Mouse (Mus musculus) cerebellum, adult (tissue): ENCODE data around the gene Cdhr2.
A peak's percentile ranks its signal among the peaks of the same experiment; 100 is the strongest.

Experiments used
- ATAC-seq: cut with Nextera tagmentation; 2 replicates; pipeline ENCODE4 v1.9.2; 2017; ENCODE audit warnings: mild to moderate bottlenecking, moderate library complexity, mixed read lengths; ENCODE audit not compliant: insufficient number of reproducible peaks, low FRiP score, low TSS enrichment

Cdhr2 gene

DNA sequence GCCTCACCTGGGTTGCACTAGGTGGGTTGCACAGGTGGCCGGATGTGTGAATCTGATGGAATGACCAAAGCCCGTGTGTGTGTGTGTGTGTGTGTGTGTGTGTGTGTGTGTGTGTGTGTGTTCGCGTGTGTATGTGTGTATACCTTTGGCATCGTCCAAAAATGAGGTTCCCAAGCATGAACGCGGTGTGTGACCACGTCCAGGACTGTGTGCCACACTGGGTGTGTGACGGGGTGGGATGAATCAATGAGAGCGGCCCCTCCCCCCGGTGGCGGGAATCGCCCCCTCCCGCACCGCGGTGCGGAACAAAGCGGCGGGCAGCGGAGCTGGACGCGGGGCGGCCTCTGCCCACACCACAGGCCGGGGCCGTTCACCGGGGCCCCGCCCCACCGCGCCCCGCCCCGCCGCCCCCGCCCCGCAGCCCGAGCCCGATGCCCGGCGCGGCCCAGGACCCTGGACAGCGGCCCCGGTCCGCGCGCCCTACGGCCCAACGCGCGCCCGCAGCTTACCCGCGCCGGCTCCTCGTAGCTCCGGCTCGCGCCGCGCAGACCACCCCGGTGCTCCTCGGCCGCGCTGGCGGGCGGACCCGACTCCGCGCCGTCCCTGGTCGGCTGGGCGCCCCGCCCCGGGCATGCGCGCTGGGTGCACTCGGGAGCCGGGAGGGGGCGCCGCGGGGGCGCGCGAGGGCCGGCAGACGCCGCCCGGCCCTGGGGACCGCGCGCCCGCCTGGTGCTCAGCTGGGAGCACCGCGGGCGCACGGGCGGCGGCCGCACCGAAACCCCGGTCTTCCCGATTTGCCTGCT, 48.0 kb downstream of the Cdhr2 start:
- peak; percentile 33; the same call in 1 of the 2 replicates for ATAC-seq

DNA sequence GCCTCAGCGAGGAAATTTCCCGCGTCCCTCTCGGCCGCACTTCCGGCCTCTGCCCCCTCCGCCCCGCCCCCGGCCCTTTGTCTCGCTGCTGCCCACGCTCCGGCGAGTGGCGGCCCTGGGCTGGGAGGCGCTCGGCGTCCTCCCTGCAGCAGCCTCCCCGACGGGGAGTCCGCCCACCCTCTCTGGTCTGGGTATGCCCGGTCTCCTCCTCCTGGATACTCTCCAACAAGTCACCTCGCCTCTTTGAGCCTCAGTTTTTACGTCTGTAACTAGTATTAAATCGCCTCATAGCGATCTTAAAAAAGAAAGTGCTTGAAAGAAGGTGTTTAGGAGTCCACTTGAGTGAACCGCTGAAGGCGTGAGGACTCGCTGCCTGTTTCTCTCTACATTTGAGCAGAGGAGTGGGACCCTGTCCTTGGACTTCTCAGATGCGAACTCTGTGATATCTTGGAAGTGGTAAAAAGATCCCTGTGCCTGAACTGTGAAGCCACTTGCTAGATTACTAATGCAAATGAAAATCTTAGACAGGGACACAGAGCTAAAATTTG, 48.7 kb downstream of the Cdhr2 start, which contains the start of gene Gprin1:
Gene Gprin1, minus strand, starts transcription at position 11 of the 548 bp plus-strand sequence.
- ATAC-seq, result peak; percentile 22; the same call in 1 of the 2 replicates

DNA sequence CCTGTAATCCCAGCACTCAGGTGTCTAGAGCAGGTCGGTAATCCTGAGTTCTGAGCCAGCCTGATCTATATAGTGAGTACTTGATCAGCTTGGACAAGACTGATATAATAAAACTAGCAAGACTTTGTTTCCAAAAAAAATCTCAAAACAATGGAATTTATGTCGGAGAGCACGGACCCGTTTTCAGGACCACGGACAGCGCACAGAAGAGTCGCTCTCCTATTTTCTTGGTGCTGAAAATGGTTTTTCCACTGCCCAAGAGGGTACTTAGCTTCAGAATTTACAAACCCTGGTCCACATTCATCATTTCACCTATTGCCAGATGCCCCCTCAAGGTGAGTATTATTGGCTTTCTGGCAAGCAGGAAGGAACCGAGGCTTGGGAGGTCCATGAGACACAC, 49.4 kb downstream of the Cdhr2 start:
- ATAC-seq, result no peak

DNA sequence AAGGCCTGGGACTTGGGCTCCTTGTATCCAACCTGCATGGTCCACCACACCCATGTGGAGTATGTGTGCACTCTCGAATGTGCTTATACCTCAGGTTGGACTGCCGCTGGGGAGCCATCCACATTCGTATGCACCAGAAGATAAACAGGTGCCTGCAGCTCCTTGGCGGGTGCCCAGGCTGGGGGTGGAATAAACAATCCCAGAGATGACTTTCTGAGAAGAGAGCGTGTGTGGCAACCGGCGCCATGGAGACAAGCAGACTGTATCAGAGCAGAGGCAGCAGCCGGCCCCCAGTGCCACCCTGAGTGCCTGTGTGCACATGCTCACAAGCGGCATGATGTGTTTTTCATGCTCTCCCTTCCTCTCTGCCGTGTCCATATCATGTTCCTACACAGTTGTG, 51.4 kb downstream of the Cdhr2 start:
- no peak for ATAC-seq

DNA sequence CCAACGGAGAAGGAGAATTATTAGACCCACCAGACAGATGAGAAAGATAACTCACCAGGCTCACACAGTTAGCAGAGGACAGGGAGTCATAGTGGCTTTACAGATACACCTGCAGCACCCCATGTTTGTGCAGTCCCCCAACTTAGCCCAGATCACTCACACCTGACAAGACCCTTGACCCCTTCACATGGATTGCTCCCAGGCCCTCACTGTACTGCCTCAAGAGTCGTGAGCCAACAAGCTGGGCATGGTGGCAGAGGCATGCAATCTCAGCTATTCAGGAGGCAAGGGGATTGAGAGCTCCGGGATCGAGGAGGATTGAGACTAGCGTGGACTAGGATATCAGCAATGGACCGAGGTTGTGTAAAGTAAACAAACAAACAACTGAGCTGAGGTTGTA, 52.5 kb downstream of the Cdhr2 start:
- ATAC-seq, result no peak

DNA sequence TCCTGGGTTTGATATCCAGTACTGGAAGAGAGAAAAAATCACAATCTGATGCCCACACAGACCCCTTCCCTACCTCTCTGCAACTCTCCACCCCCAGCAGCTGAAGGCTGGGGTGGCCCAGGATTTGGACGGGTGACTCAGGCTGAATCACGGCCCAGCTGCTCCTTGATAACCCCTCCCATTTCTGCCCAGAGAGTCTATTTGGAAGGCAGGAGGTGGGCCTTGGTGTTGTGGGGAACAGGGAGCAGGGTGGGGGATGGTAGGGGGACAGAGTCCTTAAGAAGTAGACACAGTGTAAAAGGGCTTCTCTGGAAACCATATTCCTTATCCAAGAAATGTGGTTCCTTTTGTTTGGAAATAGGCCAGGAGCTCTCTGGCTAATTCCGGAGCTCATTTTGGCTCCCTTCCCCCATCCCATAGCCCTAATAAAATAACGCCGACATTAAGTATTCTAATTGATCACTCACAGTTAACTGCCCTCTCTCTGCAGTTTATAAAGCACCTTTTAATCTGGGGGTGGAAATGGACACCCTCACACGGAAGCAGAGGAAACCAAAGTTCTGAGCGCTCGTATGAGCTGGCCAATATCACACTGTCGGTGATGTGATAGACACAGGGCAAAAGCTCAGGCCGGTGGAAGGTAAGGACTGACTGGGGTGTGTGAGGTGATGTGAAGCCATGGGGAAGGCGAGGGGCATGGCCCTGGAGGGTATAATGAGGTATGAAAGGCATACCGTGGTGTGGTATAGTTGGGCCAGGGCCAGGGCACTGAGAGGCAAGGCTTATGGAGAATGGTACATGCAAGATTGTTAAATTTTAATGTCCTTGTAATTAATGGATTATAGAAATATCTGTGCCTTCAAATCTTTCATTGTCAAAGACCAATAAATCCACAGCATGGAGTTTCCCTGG, 53.2 kb downstream of the Cdhr2 start:
- ATAC-seq, result no peak

DNA sequence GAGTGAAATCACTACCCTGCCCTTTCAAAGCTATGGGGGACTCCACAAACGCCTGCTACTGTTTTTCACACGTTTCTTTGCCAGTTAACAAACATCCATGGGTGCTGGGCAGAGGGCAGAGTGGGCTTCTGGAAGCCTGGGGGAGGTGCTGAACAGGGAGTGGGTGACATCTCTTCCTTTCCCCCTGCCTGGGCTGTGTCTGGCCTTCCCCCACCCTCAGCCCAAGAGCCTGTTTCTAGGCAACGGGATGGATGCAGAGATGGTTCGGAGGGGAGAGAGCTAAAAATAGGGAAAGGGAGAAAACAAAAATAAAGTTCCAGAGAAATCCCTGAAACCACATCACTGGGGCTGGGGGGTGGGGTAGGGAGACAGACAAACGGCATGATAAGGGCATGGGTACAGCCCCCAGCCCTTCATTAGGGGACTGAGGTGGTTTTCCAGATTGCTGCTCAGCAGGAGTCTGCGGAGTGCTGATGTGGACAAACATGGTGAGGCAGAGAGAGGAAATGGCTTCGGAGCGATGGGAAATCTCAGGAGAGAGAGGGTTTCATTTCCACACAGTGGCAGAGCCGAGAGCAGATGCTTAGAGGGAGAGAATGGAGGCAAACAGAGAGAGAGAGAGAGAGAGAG, 54.1 kb downstream of the Cdhr2 start:
- no peak for ATAC-seq

DNA sequence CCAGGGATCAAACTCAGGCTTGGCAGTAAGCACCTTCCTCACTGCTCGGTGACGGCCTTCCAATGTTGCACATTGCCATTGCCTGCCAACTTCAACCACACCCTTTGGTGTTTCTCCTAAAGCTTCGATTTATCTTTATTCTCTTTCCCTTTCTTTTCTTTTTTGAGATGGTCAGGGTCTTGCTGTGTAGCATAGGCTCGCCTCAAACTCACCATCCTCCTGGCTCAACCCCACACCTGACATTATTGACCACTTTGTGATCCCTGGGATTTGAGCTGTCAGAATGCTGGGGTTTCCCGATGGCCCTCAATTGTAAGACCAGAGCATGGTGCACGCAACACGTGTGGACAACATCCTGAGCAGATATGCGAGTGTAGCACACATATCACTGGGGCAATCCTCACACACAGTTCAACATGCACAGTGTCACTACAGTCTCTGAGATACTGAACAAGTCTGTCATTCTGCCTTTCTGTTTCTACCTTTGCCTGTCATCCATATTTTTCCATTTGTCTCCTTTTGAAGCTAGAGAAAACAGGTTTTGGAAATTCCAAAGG, 55.0 kb downstream of the Cdhr2 start:
- ATAC-seq, result no peak

DNA sequence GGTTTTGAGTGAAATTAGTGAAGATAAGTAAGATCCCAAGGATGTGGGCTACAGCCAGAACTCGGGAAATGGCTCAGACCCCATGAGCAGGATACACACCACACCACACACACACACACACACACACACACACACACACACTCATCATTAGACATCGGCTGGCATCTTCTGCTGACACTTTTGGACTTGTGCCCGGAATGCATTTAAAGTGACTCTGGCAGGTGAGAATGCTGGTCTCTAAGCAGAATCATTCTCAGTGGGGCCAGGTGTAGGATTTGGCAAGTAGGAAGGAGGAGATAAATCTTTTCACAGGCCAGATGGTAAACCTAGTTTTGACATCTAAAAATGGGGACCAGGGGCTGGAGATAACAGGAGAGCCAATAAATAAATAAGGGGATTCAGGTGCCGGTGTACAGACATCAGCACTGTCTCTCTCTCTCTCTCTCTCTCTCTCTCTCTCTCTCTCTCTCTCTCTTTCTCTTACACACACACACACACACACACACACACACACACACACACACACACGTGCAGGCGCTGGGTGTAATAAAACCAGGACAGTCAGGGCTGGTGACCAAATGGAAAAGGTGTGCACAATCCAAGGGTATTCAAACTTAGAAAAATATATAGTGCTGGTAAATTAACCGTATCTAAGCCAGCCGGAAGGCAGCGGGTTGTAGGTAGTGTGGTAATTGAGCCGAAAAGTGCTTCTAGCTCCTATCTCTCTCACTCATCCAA, 56.0 kb downstream of the Cdhr2 start:
- no peak for ATAC-seq

DNA sequence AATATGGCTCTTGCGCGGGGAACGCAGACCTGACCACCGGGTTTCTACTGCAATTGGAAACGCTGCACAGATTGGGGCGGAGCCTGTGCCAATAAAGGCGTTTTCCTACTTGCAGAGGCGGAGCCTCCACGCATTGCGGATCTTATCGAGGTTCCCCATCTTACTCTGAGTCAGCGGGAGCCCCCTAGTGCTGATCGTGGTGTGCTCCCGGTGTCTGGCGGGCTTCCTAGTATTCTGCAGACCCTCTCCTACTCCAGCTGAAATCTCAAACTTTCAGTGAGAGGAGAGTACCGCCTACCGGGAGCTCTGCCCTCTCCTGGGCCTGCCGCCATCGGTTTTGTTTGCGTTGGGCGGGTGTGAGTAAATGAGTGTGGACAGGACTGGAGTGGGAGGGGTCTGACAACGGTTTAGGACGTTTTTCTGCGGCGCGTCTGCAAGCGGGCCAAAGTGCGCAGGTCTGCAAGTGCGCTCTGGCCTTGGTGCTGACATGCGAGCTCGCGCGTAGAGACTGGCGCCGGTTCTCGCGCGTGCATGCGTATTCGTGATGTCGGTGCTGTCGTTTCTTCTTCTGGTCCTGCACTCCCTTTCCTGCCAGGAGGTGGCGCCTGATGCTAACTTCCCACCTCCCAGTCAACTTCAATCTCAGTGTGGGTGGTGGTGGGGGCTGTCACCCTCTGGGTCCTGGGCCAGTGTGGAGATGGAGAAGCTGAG, 56.9 kb downstream of the Cdhr2 start:
- peak; percentile 79 for ATAC-seq

DNA sequence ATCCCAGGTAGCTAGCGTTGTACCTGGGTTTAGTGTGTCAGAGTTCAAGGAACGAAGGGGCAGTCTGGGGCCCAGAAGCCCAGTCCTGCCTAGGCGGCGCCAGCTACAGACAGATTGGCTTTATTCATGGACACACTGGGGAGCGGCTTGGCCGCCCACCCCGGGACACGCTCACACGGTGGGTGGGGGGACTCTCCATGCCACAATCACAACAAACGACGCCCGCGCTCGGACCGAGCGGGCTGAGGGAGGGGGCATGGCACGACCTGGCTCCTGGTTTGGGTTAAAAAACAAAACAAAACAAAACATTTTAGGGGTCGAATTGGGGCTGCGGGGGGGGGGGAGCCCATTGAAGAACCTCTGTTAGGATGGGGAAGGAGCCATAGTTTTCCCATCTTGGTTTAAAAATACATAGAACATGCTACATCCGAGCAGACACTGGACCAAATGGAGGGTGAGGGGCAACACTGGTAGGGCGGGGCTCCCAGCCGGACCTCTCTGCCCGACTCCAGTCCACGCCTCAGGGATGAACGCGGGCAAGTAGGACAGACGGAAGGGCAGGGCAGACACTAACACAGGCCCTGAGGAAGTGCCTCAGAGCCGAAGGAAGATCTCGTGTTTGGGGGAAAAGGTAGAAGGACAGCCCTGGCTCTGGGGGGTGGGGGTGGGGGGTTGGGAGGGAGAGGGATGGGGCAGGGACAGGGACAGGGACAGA, 57.7 kb downstream of the Cdhr2 start:
- ATAC-seq, result no peak

DNA sequence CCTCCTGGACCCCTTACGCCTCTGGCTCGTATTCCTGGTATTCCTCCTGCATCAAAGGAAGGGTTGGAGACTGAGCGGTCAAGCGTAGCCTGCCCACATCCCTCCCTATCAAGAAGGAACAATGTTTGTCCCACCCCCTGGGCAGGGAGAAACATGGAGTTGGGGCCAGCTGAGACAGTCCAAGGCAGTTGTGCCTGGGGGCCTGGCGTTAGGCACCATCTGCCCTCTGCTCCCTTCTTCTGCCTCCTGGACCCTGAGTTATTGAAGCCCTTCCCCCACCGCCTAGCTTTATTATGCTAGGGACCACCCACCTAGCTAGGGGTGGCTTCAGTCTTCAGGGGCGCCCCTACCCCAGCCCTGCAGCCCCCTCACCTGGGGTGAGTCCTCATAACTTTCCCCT, 58.2 kb downstream of the Cdhr2 start:
- ATAC-seq, result no peak

DNA sequence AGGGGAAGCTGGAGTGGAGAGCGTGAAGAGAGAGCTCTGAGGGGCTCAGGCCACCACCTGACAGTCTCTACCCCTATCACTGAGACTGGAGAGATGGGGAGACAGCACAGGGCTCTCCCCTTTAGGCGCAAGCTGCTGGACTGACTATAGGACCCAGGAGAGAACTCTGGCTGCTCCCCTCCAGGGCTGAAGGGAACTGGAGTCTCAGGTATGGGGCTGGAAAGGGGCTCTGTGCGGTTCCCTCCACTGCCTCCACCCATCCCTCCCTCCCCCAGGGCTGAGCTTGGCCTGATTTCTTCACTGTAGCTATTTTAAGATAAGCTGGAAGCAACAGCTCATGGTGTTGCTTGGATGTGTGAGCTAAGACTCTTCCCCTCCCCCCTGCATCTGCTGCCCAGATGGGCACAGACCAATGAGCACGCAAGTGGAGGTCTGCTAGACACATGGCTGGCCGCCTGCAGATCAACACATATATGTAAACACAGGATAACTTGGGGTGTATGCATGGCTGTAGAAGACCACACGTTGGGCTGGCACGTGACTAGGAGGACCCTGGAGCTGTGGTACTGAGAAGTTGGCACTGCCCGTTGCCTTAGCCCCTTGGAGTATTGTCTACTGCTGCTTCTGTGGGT, 59.0 kb downstream of the Cdhr2 start:
- ATAC-seq, result no peak

DNA sequence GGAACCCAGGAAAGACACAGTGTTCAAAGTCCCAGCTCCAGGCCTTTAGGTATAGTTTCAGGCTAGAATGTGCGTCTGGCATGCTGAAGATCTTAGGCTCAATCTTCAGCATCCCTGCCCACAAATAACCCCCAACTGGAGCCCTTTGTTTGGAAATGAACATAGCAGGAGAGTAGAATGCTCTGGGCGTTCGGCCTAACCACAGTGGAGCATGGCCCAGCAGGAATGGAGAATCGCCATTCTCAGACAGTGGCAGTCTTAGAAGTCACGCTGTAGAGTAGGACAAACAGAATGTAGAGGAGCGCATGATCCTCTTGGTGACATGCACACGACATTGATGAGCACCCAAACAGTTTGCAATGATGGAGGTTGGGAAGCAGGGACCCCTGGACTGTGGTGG, 59.6 kb downstream of the Cdhr2 start:
- ATAC-seq, result no peak

DNA sequence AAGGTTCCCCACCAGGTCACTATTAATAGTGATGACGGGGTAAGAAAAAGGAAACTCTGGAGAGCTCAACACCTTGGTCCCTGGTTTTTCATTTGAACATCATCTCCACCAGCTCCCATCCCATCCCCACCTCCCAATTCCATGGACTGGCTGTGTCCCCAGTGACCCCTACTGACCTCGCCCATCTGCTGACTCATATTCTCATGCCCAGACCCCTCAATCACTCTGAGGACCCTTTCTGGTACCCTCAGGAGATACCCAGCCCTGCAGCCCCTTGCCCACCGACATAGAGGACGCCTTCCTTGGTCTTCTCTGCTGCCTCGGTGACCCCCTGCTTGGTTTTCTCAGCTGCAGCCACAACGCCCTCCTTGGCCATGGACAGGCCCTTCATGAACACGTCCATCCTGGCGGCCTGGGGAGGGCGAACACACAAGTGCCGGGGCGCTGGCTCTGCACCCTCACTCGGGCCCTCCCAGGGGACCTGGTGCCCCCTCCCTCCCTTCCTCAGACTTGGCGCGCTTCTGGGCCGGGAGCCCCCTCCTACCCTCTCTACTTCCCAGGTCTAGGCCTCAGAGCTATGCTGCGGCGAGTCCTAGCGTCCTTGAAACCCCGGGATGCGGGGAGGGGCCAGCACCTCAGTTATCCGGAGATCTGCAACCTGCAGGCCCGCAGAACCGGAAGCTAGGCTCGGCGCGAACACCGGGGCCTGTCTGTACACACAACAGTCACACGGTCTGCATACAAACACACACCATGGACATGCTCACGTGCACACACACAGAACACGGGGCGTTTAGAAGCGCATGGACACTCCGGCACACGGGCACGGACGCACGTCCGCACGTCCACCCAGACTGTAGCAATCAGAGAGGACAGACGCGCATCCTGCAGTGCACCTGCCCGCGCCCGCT, 64.3 kb downstream of the Cdhr2 start:
- ATAC-seq, result peak; percentile 27; the same call in 1 of the 2 replicates

DNA sequence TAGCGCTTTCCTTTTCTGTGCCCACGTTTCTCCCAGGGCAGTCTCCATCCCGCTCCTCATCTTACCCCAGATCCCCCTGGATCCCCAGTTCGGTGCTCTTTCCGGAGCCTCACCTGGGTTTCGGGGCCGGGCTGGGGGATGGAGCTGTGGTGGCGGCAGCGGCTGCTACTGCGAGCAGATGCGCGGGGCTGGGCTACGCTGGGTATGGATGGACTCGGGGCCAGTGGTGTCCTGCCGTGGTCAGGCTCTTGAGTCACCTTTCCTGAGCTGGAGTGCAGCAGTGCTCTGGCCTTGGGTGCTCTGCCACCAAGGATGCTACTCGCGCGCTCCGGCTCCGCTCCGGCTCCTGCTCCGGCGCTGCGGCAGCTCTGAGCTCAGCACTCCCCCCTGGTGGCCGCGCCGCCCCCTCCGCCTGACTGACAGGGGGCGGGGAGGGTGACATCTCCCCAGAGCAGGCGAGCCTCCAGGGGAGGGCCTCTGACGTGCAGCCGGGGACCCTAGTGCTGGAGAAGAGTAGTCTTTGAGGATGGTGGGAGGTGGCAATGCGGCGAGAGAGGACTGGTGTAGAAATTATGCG, 65.0 kb downstream of the Cdhr2 start, which contains the start of gene Sncb:
Gene Sncb, minus strand, starts transcription at position 404 of the 577 bp plus-strand sequence.
- ATAC-seq, result peak; percentile 70
